11 mouse cellular contexts compared by ENCODE assay signal in genomic region chr11:70629557-70629956, GRCm38 (mm10). TPM values are rescaled to one million over a fixed set of nuclear protein-coding genes. Genes with fewer than 3 reads are reported as not detected.
DNase-seq lines count a peak whose midpoint lies in the region; ATAC-seq and TF ChIP-seq lines count a peak whose summit lies in the region.
"Had no signal": no experiment of that assay in that cellular context is flagged by ENCODE, and none has a peak within 500 bp of the region (broad histone marks: within the 10 kb centered on the region; RNA-seq: fewer than 3 reads in every experiment).

No protein-coding gene starts in this region.

- no peaks in the 10 kb centered on the region for H3K79me3 ChIP-seq in C2C12 (ENCODE audit: low read depth)

- no peaks in the 10 kb centered on the region for H3K36me3 ChIP-seq in kidney, postnatal 0 days (ENCODE audit: insufficient read depth, low read length)
- H3K36me3 ChIP-seq in kidney, embryonic 16.5 days (ENCODE audit: insufficient read depth, low read length) = no peaks in the 10 kb centered on the region
- no peaks in the 10 kb centered on the region for H3K36me3 ChIP-seq in C2C12 (ENCODE audit: control insufficient read depth, insufficient read depth)
- no peaks in the 10 kb centered on the region for H3K36me3 ChIP-seq in hindbrain, embryonic 14.5 days (replicated peaks; ENCODE audit: control insufficient read depth, insufficient read depth)

- no peak overlapping the region for H3K27ac ChIP-seq in kidney, postnatal 0 days
- H3K27ac ChIP-seq in kidney, embryonic 16.5 days (ENCODE audit: low read length) = no peak overlapping the region
- H3K27ac ChIP-seq in hindbrain, embryonic 14.5 days = no peak overlapping the region

- DNase-seq in kidney, postnatal 0 days (ENCODE audit: low spot score) = peak; percentile 52
- DNase-seq in Patski (ENCODE audit: low read depth, low spot score) = no peak
- DNase-seq in gastrocnemius, postnatal 10 days = no peak
- no peak for DNase-seq in frontal cortex, postnatal 25 days (ENCODE audit: low spot score in 2 of 2)
- no peak for DNase-seq in hindbrain, embryonic 14.5 days (ENCODE audit: low spot score)
- DNase-seq: heart, postnatal 4 days; layer of hippocampus, adult 9-11 months had no signal

- no peak overlapping the region for H3K9ac ChIP-seq in kidney, postnatal 0 days (ENCODE audit: low read depth, low read length)
- no peak overlapping the region for H3K9ac ChIP-seq in kidney, embryonic 16.5 days (replicated peaks; ENCODE audit: low read length)
- H3K9ac ChIP-seq in hindbrain, embryonic 14.5 days = no peak overlapping the region

- 43% methylated on average over 5 of the region's 5 CpGs for WGBS in kidney, postnatal 0 days
- WGBS in kidney, embryonic 16.5 days = 52% methylated on average over 5 of the region's 5 CpGs
- 59% methylated on average over 5 of the region's 5 CpGs for WGBS in hindbrain, embryonic 14.5 days

- H3K4me2 ChIP-seq in kidney, postnatal 0 days (ENCODE audit: low read length) = no peak overlapping the region
- H3K4me2 ChIP-seq in kidney, embryonic 16.5 days (replicated peaks; ENCODE audit: low read depth, low read length) = no peak overlapping the region
- no peak overlapping the region for H3K4me2 ChIP-seq in hindbrain, embryonic 14.5 days (replicated peaks)

- peak; percentile 63 for TF ChIP-seq CTCF in kidney, postnatal 0 days (IDR thresholded peaks at IDR 0.05; ENCODE audit: low read depth)
- TF ChIP-seq CTCF in C2C12 (IDR thresholded peaks at IDR 0.05; ENCODE audit: control insufficient read depth, insufficient read depth, insufficient read length) (peak; percentile 18), Patski (IDR thresholded peaks at IDR 0.05) (peak; percentile 36)

- CTCF ChIA-PET in Patski (lab: Charles Lee) = interaction anchor here (1.0 to 1.2 kb wide), 2 partner anchors 9 to 105 kb away, joined by 3 read pairs; no protein-coding TSS in a partner anchor

- no peak overlapping the region for H3K4me3 ChIP-seq in kidney, postnatal 0 days (replicated peaks; ENCODE audit: low read depth, low read length)
- H3K4me3 ChIP-seq in kidney, embryonic 16.5 days (ENCODE audit: low read length) = no peak overlapping the region
- no peak overlapping the region for H3K4me3 ChIP-seq in C2C12 (ENCODE audit: insufficient read depth, poor library complexity, severe bottlenecking)
- H3K4me3 ChIP-seq in hindbrain, embryonic 14.5 days (replicated peaks; ENCODE audit: low read length) = no peak overlapping the region

- ATAC-seq in kidney, postnatal 0 days (replicated peaks; ENCODE audit: low FRiP score, low read depth) = no peak
- ATAC-seq in kidney, embryonic 16.5 days (ENCODE audit: low FRiP score, low TSS enrichment) = no peak
- ATAC-seq in Patski = no peak
- peak; percentile 77 for ATAC-seq in megakaryocyte progenitor cell, adult 5-6 weeks (replicated peaks; ENCODE audit: poor library complexity)
- ATAC-seq in hindbrain, embryonic 14.5 days (ENCODE audit: low FRiP score) = no peak

- no peak overlapping the region for H3ac ChIP-seq in C2C12 (ENCODE audit: control insufficient read depth, insufficient read length, low read depth)

- POLR2A ChIA-PET in Patski (lab: Charles Lee) = interaction anchor here (0.6 kb wide), 1 partner anchor 105 kb away, joined by 3 read pairs; no protein-coding TSS in a partner anchor

- H3K4me1 ChIP-seq in kidney, postnatal 0 days (replicated peaks; ENCODE audit: insufficient read depth, low read length) = no peaks in the 10 kb centered on the region
- no peaks in the 10 kb centered on the region for H3K4me1 ChIP-seq in kidney, embryonic 16.5 days (ENCODE audit: insufficient read depth, low read length)
- H3K4me1 ChIP-seq in hindbrain, embryonic 14.5 days (replicated peaks; ENCODE audit: control insufficient read depth, insufficient read depth, low read length) = no peaks in the 10 kb centered on the region

- no peaks in the 10 kb centered on the region for H3K9me3 ChIP-seq in kidney, postnatal 0 days (replicated peaks; ENCODE audit: low read length)
- H3K9me3 ChIP-seq in kidney, embryonic 16.5 days (ENCODE audit: low read length) = no peaks in the 10 kb centered on the region
- no peaks in the 10 kb centered on the region for H3K9me3 ChIP-seq in hindbrain, embryonic 14.5 days (ENCODE audit: control insufficient read depth, low read length)
- H3K9me3 ChIP-seq: megakaryocyte, embryonic 14.5 days had no signal

- in situ Hi-C loops in Patski (cut with MboI; ENCODE audit: low pct_unique_long_range_greater_than_20kb) = no loop called here

- H3K79me2 ChIP-seq in C2C12 (ENCODE audit: control insufficient read depth, insufficient read depth) = no peaks in the 10 kb centered on the region

- no peaks in the 10 kb centered on the region for H3K27me3 ChIP-seq in kidney, postnatal 0 days (ENCODE audit: insufficient read depth, low read length)
- H3K27me3 ChIP-seq in kidney, embryonic 16.5 days (ENCODE audit: insufficient read depth, low read length) = no peaks in the 10 kb centered on the region
- H3K27me3 ChIP-seq in C2C12 (ENCODE audit: control insufficient read depth, insufficient read depth, insufficient read length) (no peaks in the 10 kb centered on the region), Patski (no peaks in the 10 kb centered on the region)
- H3K27me3 ChIP-seq in hindbrain, embryonic 14.5 days (ENCODE audit: control insufficient read depth, insufficient read depth, low read length) = no peaks in the 10 kb centered on the region
- H3K27me3 ChIP-seq: megakaryocyte, embryonic 14.5 days had no signal

TF ChIP-seq in C2C12, 6 proteins besides CTCF, POLR2A, EP300 and RAD21:
- TF ChIP-seq FOSL1 (IDR thresholded peaks at IDR 0.05; ENCODE audit: insufficient read depth, low read length, poor library complexity, severe bottlenecking) (no peak), MAX (IDR thresholded peaks at IDR 0.05) (no peak), MYOG (IDR thresholded peaks at IDR 0.05; ENCODE audit: control insufficient read depth, extremely low read depth, insufficient read length) (no peak), CEBPB (IDR thresholded peaks at IDR 0.05; ENCODE audit: low read depth) (no peak), USF1 (IDR thresholded peaks at IDR 0.05; ENCODE audit: low read depth) (no peak), MYOD1 (IDR thresholded peaks at IDR 0.05; ENCODE audit: control insufficient read depth, insufficient read length, low read depth) (no peak)

RNA-seq across cellular contexts. Expression of gene Gp1ba, which starts 9.4 kb away (rescaled TPM):
- 0.16 and 0.19 TPM in 2 replicates for polyA plus RNA-seq in kidney, postnatal 0 days (2015; fragmentation: Nextera tagmentation; extraction: Ambion mirVana)
- 0.11 and 0.21 TPM in 2 replicates for polyA plus RNA-seq in kidney, embryonic 16.5 days (2015; fragmentation: Nextera tagmentation; extraction: Ambion mirVana)
- polyA plus RNA-seq in C2C12 (2012; fragmentation: generic; extraction: Trizol) = 0.13 TPM
- 0.39 TPM for polyA plus RNA-seq in Patski (2021)
- 0.66 and 2.3 TPM in 2 replicates for total RNA-seq in megakaryocyte progenitor cell, adult 5-6 weeks (2015)
- total RNA-seq in megakaryocyte progenitor cell, adult 5-6 weeks (2017) = 0.08 and 0.20 TPM in 2 replicates
- under 1 TPM; 0.12 to 0.29 TPM for total RNA-seq in gastrocnemius, postnatal 10 days (2021)
- polyA plus RNA-seq in hindbrain, embryonic 14.5 days (2014; fragmentation: Nextera tagmentation; extraction: Ambion mirVana) = 0.29 and 0.43 TPM in 2 replicates

RNA-seq across cellular contexts. Expression of gene Chrne, which starts 10.5 kb away (rescaled TPM):
- 0.25 and 0.29 TPM in 2 replicates for polyA plus RNA-seq in kidney, postnatal 0 days (2015; fragmentation: Nextera tagmentation; extraction: Ambion mirVana)
- polyA plus RNA-seq in kidney, embryonic 16.5 days (2015; fragmentation: Nextera tagmentation; extraction: Ambion mirVana) = 0.19 TPM in 1 of 2 replicates, not detected in the other
- polyA plus RNA-seq in C2C12 (2012; fragmentation: generic; extraction: Trizol) = 0.08 TPM
- polyA plus RNA-seq in Patski (2021) = not detected
- total RNA-seq in megakaryocyte progenitor cell, adult 5-6 weeks (2015) = not detected in 2 replicates
- total RNA-seq in megakaryocyte progenitor cell, adult 5-6 weeks (2017) = 0.17 TPM in 1 of 2 replicates, not detected in the other
- 10 to 100 TPM; 30.7 to 35.0 TPM for total RNA-seq in gastrocnemius, postnatal 10 days (2021)
- not detected in 2 replicates for polyA plus RNA-seq in hindbrain, embryonic 14.5 days (2014; fragmentation: Nextera tagmentation; extraction: Ambion mirVana)
- total RNA-seq: heart, postnatal 4 days had no signal

RNA-seq across cellular contexts. Expression of gene 4930544D05Rik, which starts 13.9 kb away (rescaled TPM):
- not detected in 2 replicates for polyA plus RNA-seq in kidney, postnatal 0 days (2015; fragmentation: Nextera tagmentation; extraction: Ambion mirVana)
- polyA plus RNA-seq in kidney, embryonic 16.5 days (2015; fragmentation: Nextera tagmentation; extraction: Ambion mirVana) = not detected in 2 replicates
- polyA plus RNA-seq in C2C12 (2012; fragmentation: generic; extraction: Trizol) (not detected), Patski (2021) (not detected)
- not detected in 2 replicates for total RNA-seq in megakaryocyte progenitor cell, adult 5-6 weeks (2015)
- not detected in 2 replicates for total RNA-seq in megakaryocyte progenitor cell, adult 5-6 weeks (2017)
- total RNA-seq in gastrocnemius, postnatal 10 days (2021) = not detected
- not detected in 2 replicates for polyA plus RNA-seq in hindbrain, embryonic 14.5 days (2014; fragmentation: Nextera tagmentation; extraction: Ambion mirVana)
- total RNA-seq: heart, postnatal 4 days had no signal

RNA-seq across cellular contexts. Expression of gene Rnf167, which starts 17.5 kb away (rescaled TPM):
- polyA plus RNA-seq in kidney, postnatal 0 days (2015; fragmentation: Nextera tagmentation; extraction: Ambion mirVana) = 109 and 113 TPM in 2 replicates
- polyA plus RNA-seq in kidney, embryonic 16.5 days (2015; fragmentation: Nextera tagmentation; extraction: Ambion mirVana) = 130 and 137 TPM in 2 replicates
- polyA plus RNA-seq in C2C12 (2012; fragmentation: generic; extraction: Trizol) = 9.0 TPM
- polyA plus RNA-seq in Patski (2021) = 37.0 TPM
- 39.3 and 44.8 TPM in 2 replicates for total RNA-seq in megakaryocyte progenitor cell, adult 5-6 weeks (2015)
- total RNA-seq in megakaryocyte progenitor cell, adult 5-6 weeks (2017) = 30.7 and 37.4 TPM in 2 replicates
- 10 to 100 TPM; 41.9 to 43.7 TPM for total RNA-seq in gastrocnemius, postnatal 10 days (2021)
- polyA plus RNA-seq in hindbrain, embryonic 14.5 days (2014; fragmentation: Nextera tagmentation; extraction: Ambion mirVana) = 90.6 and 93.4 TPM in 2 replicates

RNA-seq across cellular contexts. Expression of gene Slc25a11, which starts 17.7 kb away (rescaled TPM):
- polyA plus RNA-seq in kidney, postnatal 0 days (2015; fragmentation: Nextera tagmentation; extraction: Ambion mirVana) = 227 and 239 TPM in 2 replicates
- polyA plus RNA-seq in kidney, embryonic 16.5 days (2015; fragmentation: Nextera tagmentation; extraction: Ambion mirVana) = 229 and 235 TPM in 2 replicates
- polyA plus RNA-seq in C2C12 (2012; fragmentation: generic; extraction: Trizol) (136 TPM), Patski (2021) (152 TPM)
- 59.5 and 73.9 TPM in 2 replicates for total RNA-seq in megakaryocyte progenitor cell, adult 5-6 weeks (2015)
- 46.6 and 52.7 TPM in 2 replicates for total RNA-seq in megakaryocyte progenitor cell, adult 5-6 weeks (2017)
- 100 to 1,000 TPM; 252 to 283 TPM for total RNA-seq in gastrocnemius, postnatal 10 days (2021)
- polyA plus RNA-seq in hindbrain, embryonic 14.5 days (2014; fragmentation: Nextera tagmentation; extraction: Ambion mirVana) = 158 TPM in 2 replicates
